Mouse (Mus musculus) ES-E14 (cell line): ENCODE measurements around the gene Lgmn.

ENCODE experiments used
- HCFC1 ChIP-seq: IDR thresholded peaks from 2 replicates; pipeline ENCODE4 v1.6.1; 2012; ENCODE audit warnings: low read length, inconsistent platforms, borderline replicate concordance; ENCODE audit not compliant: insufficient read depth
- ZNF384 ChIP-seq: IDR thresholded peaks from 2 replicates; pipeline ENCODE4 v1.6.1; 2012; ENCODE audit warnings: low read depth, low read length, inconsistent platforms

- no peak for TF ChIP-seq ZNF384
- TF ChIP-seq HCFC1: no peak
Measured at GRCm38 (mm10) chr12:102424456-102424855, 15.2 kb downstream of the Lgmn start.
